8 mouse cellular contexts compared by ENCODE assay signal in genomic region chr6:83427968-83428731, GRCm38 (mm10). TPM values are rescaled to one million over a fixed set of nuclear protein-coding genes. Genes with fewer than 3 reads are reported as not detected.
A peak's percentile ranks its signal among the peaks of the same experiment; 100 is the strongest.
DNase-seq lines count a peak whose midpoint lies in the region; ATAC-seq and TF ChIP-seq lines count a peak whose summit lies in the region.

No protein-coding gene starts in this region.

- peaks cover 12% of the 10 kb centered on the region for H3K36me3 ChIP-seq in spleen, adult 2 months (ENCODE audit: control insufficient read depth, insufficient read depth, low read length)
- H3K36me3 ChIP-seq in intestine, embryonic 16.5 days (ENCODE audit: control insufficient read depth, insufficient read depth, low read length) = peaks cover 7% of the 10 kb centered on the region; the same call in 1 of the 2 replicates
- peaks cover 35% of the 10 kb centered on the region for H3K36me3 ChIP-seq in limb, embryonic 14.5 days (ENCODE audit: control insufficient read depth, insufficient read depth, low read length)
- peaks cover 14% of the 10 kb centered on the region for H3K36me3 ChIP-seq in small intestine, adult 2 months (ENCODE audit: control insufficient read depth, insufficient read depth, low read length)

- H3K4me1 ChIP-seq in spleen, adult 2 months (ENCODE audit: control insufficient read depth, insufficient read depth, insufficient read length) = peaks cover 12% of the 10 kb centered on the region; the same call in 1 of the 2 replicates
- peaks cover 48% of the 10 kb centered on the region for H3K4me1 ChIP-seq in intestine, embryonic 16.5 days (ENCODE audit: control insufficient read depth, insufficient read depth, low read length)
- peaks cover 26% of the 10 kb centered on the region for H3K4me1 ChIP-seq in limb, embryonic 14.5 days (ENCODE audit: control insufficient read depth, insufficient read depth, low read length)
- H3K4me1 ChIP-seq in small intestine, adult 2 months (ENCODE audit: control insufficient read depth, insufficient read depth, insufficient read length, low read length) = peaks cover 42% of the 10 kb centered on the region

- no peak overlapping the region for H3K4me2 ChIP-seq in intestine, embryonic 16.5 days (ENCODE audit: low read depth, low read length)
- H3K4me2 ChIP-seq in limb, embryonic 14.5 days (replicated peaks; ENCODE audit: low read depth, low read length, severe bottlenecking) = no peak overlapping the region

- no peak overlapping the region for H3K4me3 ChIP-seq in spleen, adult 2 months (ENCODE audit: extremely low read depth, insufficient read depth, insufficient read length)
- H3K4me3 ChIP-seq in intestine, embryonic 16.5 days (ENCODE audit: low read length) = no peak overlapping the region
- H3K4me3 ChIP-seq in limb, embryonic 14.5 days (replicated peaks; ENCODE audit: low read length) = no peak overlapping the region
- no peak overlapping the region for H3K4me3 ChIP-seq in small intestine, adult 2 months (ENCODE audit: low read depth, low read length)

- DNase-seq in spleen, adult 2 months (ENCODE audit: low read depth in 1 of 2, low spot score in 2 of 2) = no peak
- DNase-seq in spleen, adult 18-20 months = no peak
- peak; percentile 92 for DNase-seq in cerebellum, adult 9-10 months
- DNase-seq in heart, adult 18-20 months = peak; percentile 70 to 73
- DNase-seq in limb, embryonic 14.5 days (ENCODE audit: low spot score) = peak; percentile 63
- DNase-seq in spleen, postnatal 36 days (ENCODE audit: low spot score in 2 of 2) = no peak

- TF ChIP-seq POLR2A in spleen, adult 2 months (IDR thresholded peaks at IDR 0.05; ENCODE audit: low read depth, low read length) = no peak
- no peak for TF ChIP-seq POLR2A in limb, embryonic 14.5 days (IDR thresholded peaks at IDR 0.05; ENCODE audit: borderline replicate concordance, extremely low read depth, insufficient read depth, insufficient read length)
- no peak for TF ChIP-seq POLR2A in small intestine, adult 2 months (IDR thresholded peaks at IDR 0.05; ENCODE audit: low read depth, low read length)

- H3K9me3 ChIP-seq in intestine, embryonic 16.5 days (ENCODE audit: control insufficient read depth, low read length) = no peaks in the 10 kb centered on the region
- H3K9me3 ChIP-seq in limb, embryonic 14.5 days (ENCODE audit: control insufficient read depth, low read length) = no peaks in the 10 kb centered on the region

- peak overlapping the region; percentile 0; the same call in 1 of the 2 replicates for H3K9ac ChIP-seq in intestine, embryonic 16.5 days (ENCODE audit: low read depth, low read length)
- H3K9ac ChIP-seq in limb, embryonic 14.5 days (ENCODE audit: low read depth, low read length, severe bottlenecking) = 0 out of 2 replicates have a peak overlapping the region, but pooled peaks have one; percentile 14

- peak; percentile 66 for ATAC-seq in intestine, embryonic 16.5 days
- 0 out of 2 replicates have a peak, but pooled peaks have one; percentile 48 for ATAC-seq in limb, embryonic 14.5 days (ENCODE audit: low FRiP score, low read depth)

- peak overlapping the region; percentile 72 for H3K27ac ChIP-seq in spleen, adult 2 months (ENCODE audit: insufficient read depth, low read length)
- peak overlapping the region; percentile 66 for H3K27ac ChIP-seq in intestine, embryonic 16.5 days (ENCODE audit: low read length)
- H3K27ac ChIP-seq in limb, embryonic 14.5 days (replicated peaks; ENCODE audit: low read depth, low read length) = peak overlapping the region; percentile 46; the same call in 1 of the 2 replicates
- peak overlapping the region; percentile 75 for H3K27ac ChIP-seq in small intestine, adult 2 months (ENCODE audit: insufficient read depth, low read depth, low read length)

- H3K27me3 ChIP-seq in spleen, adult 2 months (ENCODE audit: control insufficient read depth, insufficient read depth, low read length) = no peaks in the 10 kb centered on the region
- no peaks in the 10 kb centered on the region for H3K27me3 ChIP-seq in intestine, embryonic 16.5 days (replicated peaks; ENCODE audit: control insufficient read depth, insufficient read depth, low read length)
- H3K27me3 ChIP-seq in limb, embryonic 14.5 days (ENCODE audit: control insufficient read depth, insufficient read depth, low read length) = no peaks in the 10 kb centered on the region
- no peaks in the 10 kb centered on the region for H3K27me3 ChIP-seq in small intestine, adult 2 months (ENCODE audit: control insufficient read depth, insufficient read depth, low read length)

- no peak for TF ChIP-seq CTCF in spleen, adult 2 months (IDR thresholded peaks at IDR 0.05; ENCODE audit: extremely low read depth, insufficient read depth, insufficient read length, insufficient replicate concordance)
- TF ChIP-seq CTCF in small intestine, adult 2 months (IDR thresholded peaks at IDR 0.05; ENCODE audit: extremely low read depth, insufficient read length, insufficient replicate concordance, low read depth, low read length) = no peak

- WGBS in spleen, adult 2 months = 67% methylated on average over 5 of the region's 5 CpGs
- 29% methylated on average over 5 of the region's 5 CpGs for WGBS in intestine, embryonic 16.5 days
- WGBS in limb, embryonic 14.5 days = 29% methylated on average over 5 of the region's 5 CpGs
- WGBS in small intestine, adult 2 months = 18% methylated on average over 5 of the region's 5 CpGs

RNA-seq across cellular contexts. Expression of gene Tet3, which starts 30.7 kb away (rescaled TPM):
- 21.1 and 22.9 TPM in 2 replicates for polyA plus RNA-seq in spleen, adult 2 months (2012; rRNA removed)
- 10 to 100 TPM; 11.5 to 12.7 TPM for total RNA-seq in heart, adult 18-20 months (2021)
- 40.1 and 43.5 TPM in 2 replicates for polyA plus RNA-seq in intestine, embryonic 16.5 days (2015; fragmentation: Nextera tagmentation; extraction: Ambion mirVana)
- polyA plus RNA-seq in limb, embryonic 14.5 days (2012; rRNA removed) = 21.1 and 24.9 TPM in 2 replicates
- polyA plus RNA-seq in limb, embryonic 14.5 days (2014; fragmentation: Nextera tagmentation; extraction: Ambion mirVana) = 44.3 and 49.0 TPM in 2 replicates
- polyA plus RNA-seq in small intestine, adult 2 months (2012; rRNA removed) = 9.0 and 15.4 TPM in 2 replicates

Comparison
In these comparisons a context has a peak if more than half of its experiments do, and no peak if none do; other contexts are left out.
1. DNase-seq: peak in cerebellum, adult 9-10 months (single experiment), heart, adult 18-20 months (2 of 2) and limb, embryonic 14.5 days (single experiment); none in spleen, adult 2 months (0 of 2), spleen, adult 18-20 months (0 of 2) and spleen, postnatal 36 days (0 of 2).
2. Peak in every context shown above with its lines, with median percentiles within 50 percentile points of each other: H3K27ac ChIP-seq.